Mouse (Mus musculus) frontal cortex, adult (tissue): ENCODE data around the gene Ncmap.
A peak's percentile ranks its signal among the peaks of the same experiment; 100 is the strongest.

Experiments
- ATAC-seq: cut with Nextera tagmentation; 2 replicates; pipeline ENCODE4 v1.9.2; 2017; ENCODE audit warnings: mild to moderate bottlenecking, moderate library complexity, mixed read lengths; ENCODE audit not compliant: low TSS enrichment

Ncmap gene

GRCm38 (mm10) chr4:135353066-135353793 is 44.8 kb downstream of the Ncmap start, which contains the start of gene Srrm1:
TSS of gene Srrm1 (minus strand) at chr4:135353321.
- peak; percentile 91 for ATAC-seq

- peak; percentile 15; the same call in 1 of the 2 replicates for ATAC-seq
Observed at GRCm38 (mm10) chr4:135352326-135353065, 45.5 kb downstream of the Ncmap start.

- no peak for ATAC-seq
Observed at GRCm38 (mm10) chr4:135337376-135337942, 60.6 kb downstream of the Ncmap start.

- no peak for ATAC-seq
Observed at GRCm38 (mm10) chr4:135336023-135336357, 62.0 kb downstream of the Ncmap start.

- ATAC-seq, result no peak
Observed at GRCm38 (mm10) chr4:135335327-135336022, 62.6 kb downstream of the Ncmap start.

GRCm38 (mm10) chr4:135326469-135326868 is 71.6 kb downstream of the Ncmap start:
- ATAC-seq, result no peak

GRCm38 (mm10) chr4:135326046-135326445 is 72.0 kb downstream of the Ncmap start:
- ATAC-seq, result peak; percentile 70; the same call in 1 of the 2 replicates

GRCm38 (mm10) chr4:135323021-135323420 is 75.0 kb downstream of the Ncmap start:
- ATAC-seq, result no peak
